Mouse (Mus musculus) limb, embryonic 12.5 days (tissue): ENCODE data around the gene Suclg2. TPM values are rescaled to one million over a fixed set of nuclear protein-coding genes. Genes with fewer than 3 reads are reported as not detected.

Experiments used
- ATAC-seq: fragments of 200-750 bp; cut with Nextera tagmentation; 2 replicates; pipeline ENCODE4 v1.8.0; 2017; ENCODE audit warnings: low read depth, moderate TSS enrichment; ENCODE audit not compliant: insufficient number of reproducible peaks, insufficient read depth, low FRiP score, low TSS enrichment
- H3K27ac ChIP-seq: fragments of 300-500 bp; sonication (generic); 2 replicates; pipeline ENCODE4 v1.5.1; 2016; ENCODE audit warnings: mild to moderate bottlenecking, moderate library complexity
- H3K27me3 ChIP-seq: fragments of 300-500 bp; sonication (generic); 2 replicates; pipeline ENCODE4 v1.6.1; 2016; ENCODE audit warnings: mild to moderate bottlenecking, moderate library complexity
- H3K36me3 ChIP-seq: fragments of 300-500 bp; sonication (generic); 2 replicates; pipeline ENCODE4 v1.6.1; 2016; ENCODE audit warnings: mild to moderate bottlenecking, moderate library complexity
- H3K4me1 ChIP-seq: fragments of 300-500 bp; sonication (generic); replicated peaks from 2 replicates; pipeline ENCODE4 v1.6.1; 2016
- H3K4me2 ChIP-seq: fragments of 300-500 bp; sonication (generic); 2 replicates; pipeline ENCODE4 v1.6.1; 2016; ENCODE audit warnings: mild to moderate bottlenecking, moderate library complexity
- H3K4me3 ChIP-seq: fragments of 300-500 bp; sonication (generic); replicated peaks from 2 replicates; pipeline ENCODE4 v1.5.1; 2016; ENCODE audit warnings: mild to moderate bottlenecking
- H3K9ac ChIP-seq: fragments of 300-500 bp; sonication (generic); replicated peaks from 2 replicates; pipeline ENCODE4 v1.6.1; 2016; ENCODE audit warnings: mild to moderate bottlenecking, moderate library complexity
- H3K9me3 ChIP-seq: fragments of 300-500 bp; sonication (generic); 2 replicates; pipeline ENCODE4 v1.6.1; 2016; ENCODE audit warnings: mild to moderate bottlenecking, moderate library complexity
- whole genome bisulfite sequencing: fragments of 180-500 bp; shearing (Covaris S2); methylation state at CpG from one replicate; pipeline ENCODE4 v1.1.7; 2016; 5-methylcytosine and 5-hydroxymethylcytosine counted together
- polyA plus RNA-seq: library from polyadenylated mRNA; unstranded; fragments of >200 nt; fragmentation: Nextera tagmentation; extraction: Ambion mirVana; gene quantifications from 2 replicates; pipeline ENCODE4 v1.2.1, GENCODE M21; 2016

The Suclg2 gene
- polyA plus RNA-seq, 1 experiment from 2014 or later, result 51.4 TPM

DNA sequence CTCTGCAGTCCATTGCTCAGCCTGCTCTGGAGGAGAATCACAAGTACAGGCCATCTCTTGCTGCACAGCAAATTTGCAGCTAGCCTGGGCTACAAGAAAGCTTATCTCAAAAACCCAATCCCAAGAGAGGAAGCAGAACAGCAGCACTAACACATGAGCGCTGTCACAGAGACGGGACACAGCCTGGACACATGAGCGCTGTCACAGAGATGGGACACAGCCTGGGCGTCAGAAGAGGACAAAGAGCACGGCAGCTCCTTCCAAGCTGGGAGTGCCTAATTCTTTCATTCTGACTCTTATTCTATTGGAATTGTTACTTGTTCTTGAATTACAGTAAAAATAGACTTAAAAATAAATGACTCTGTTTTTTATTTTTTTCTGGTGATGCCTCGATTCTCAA, 126.2 kb downstream of the Suclg2 start:
- Histone ChIP-seq H3K4me1 (no peaks in the 10 kb centered on the region), H3K27me3 (no peaks in the 10 kb centered on the region), H3K36me3 (peaks cover 15% of the 10 kb centered on the region; the same call in 1 of the 2 replicates), H3K27ac (no peak overlapping the region), H3K9me3 (no peaks in the 10 kb centered on the region), H3K4me3 (no peak overlapping the region), H3K4me2 (no peak overlapping the region), H3K9ac (no peak overlapping the region)
- no peak for ATAC-seq
- 87% methylated on average over 6 of the region's 6 CpGs for WGBS

DNA sequence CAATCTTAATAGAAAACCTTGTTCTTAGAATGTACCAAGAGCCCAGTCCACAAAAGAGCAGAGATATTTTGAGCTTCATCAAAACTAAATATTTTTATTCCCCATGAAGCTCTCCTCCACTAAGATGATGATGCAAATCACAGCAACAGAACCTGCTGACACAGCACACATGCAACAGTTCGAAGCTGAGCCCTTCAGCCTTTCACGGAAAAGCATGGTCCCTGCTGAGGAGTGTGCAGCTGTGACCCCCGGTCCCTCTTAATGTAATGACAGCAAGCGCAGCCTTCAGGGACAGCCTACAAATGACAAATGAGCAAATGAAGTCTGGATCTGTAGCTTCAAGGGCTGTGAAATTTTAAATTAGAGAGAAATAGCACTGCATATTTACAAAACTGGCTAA, 128.1 kb downstream of the Suclg2 start:
- no peak overlapping the region for H3K4me2 ChIP-seq
- no peaks in the 10 kb centered on the region for H3K9me3 ChIP-seq
- H3K27ac ChIP-seq, result no peak overlapping the region
- H3K27me3 ChIP-seq, result no peaks in the 10 kb centered on the region
- no peak for ATAC-seq
- no peak overlapping the region for H3K9ac ChIP-seq
- H3K4me3 ChIP-seq, result no peak overlapping the region
- 62% methylated on average over 4 of the region's 4 CpGs for WGBS
- peaks cover 15% of the 10 kb centered on the region; the same call in 1 of the 2 replicates for H3K36me3 ChIP-seq
- H3K4me1 ChIP-seq, result no peaks in the 10 kb centered on the region

DNA sequence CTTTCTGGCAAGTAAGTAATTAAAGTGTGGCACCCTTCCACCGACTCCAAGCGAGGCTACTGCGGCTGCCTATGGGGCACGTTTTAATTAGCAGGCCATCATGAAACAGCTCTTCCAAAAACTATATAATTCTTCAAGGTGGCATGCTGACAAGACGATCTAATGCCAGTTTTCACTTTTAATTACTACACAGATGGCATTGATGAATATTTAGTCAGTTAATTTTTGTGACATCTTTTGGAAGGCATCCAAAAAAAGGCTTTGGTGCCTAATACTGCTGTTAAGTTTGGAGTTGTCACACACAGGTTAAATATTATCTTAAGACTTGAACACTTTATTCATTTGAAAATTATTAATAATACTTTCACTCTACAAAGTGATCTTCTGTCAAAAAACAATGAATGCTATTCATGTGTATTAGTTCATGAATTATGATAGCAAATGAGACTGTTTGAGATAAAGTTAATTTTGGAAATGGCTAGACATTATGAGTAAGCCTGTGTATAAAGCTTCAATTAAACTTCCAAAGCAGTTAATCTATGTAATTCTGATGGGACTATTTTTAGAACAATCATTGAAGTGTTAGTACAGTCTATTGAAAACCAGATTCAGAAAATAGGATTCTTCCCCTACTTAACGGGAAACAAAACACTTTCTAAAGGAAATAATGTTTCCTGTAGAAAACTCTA, 131.3 kb downstream of the Suclg2 start:
- H3K27ac ChIP-seq, result no peak overlapping the region
- H3K27me3 ChIP-seq, result no peaks in the 10 kb centered on the region
- no peak for ATAC-seq
- no peaks in the 10 kb centered on the region for H3K4me1 ChIP-seq
- no peak overlapping the region for H3K4me2 ChIP-seq
- no peak overlapping the region for H3K9ac ChIP-seq
- WGBS, result 47% methylated on average over 6 of the region's 6 CpGs
- H3K9me3 ChIP-seq, result no peaks in the 10 kb centered on the region
- H3K4me3 ChIP-seq, result no peak overlapping the region
- peaks cover 8% of the 10 kb centered on the region; the same call in 1 of the 2 replicates for H3K36me3 ChIP-seq

DNA sequence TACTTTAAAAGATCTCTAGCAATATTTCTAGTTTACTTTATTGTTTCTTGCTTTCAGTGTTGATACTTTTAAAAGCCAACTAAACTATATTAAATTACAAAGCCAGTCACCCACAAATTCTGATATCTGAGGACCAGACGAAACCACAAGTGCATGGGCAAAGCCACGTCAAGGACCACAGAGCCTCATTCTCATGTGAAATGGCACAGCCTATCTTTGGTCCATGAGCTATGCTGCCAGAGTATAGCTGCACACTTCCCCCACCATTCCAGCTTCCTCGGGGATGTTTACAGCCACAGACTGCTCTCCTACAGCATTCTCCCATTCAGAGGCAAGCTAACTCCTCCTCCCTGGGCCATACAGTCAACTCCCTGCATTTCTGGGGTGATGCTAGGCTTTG, 136.7 kb downstream of the Suclg2 start:
- no peaks in the 10 kb centered on the region for H3K27me3 ChIP-seq
- H3K4me2 ChIP-seq, result no peak overlapping the region
- H3K4me3 ChIP-seq, result no peak overlapping the region
- H3K9ac ChIP-seq, result no peak overlapping the region
- no peaks in the 10 kb centered on the region for H3K9me3 ChIP-seq
- peaks cover 8% of the 10 kb centered on the region; the same call in 1 of the 2 replicates for H3K36me3 ChIP-seq
- no peaks in the 10 kb centered on the region for H3K4me1 ChIP-seq
- H3K27ac ChIP-seq, result no peak overlapping the region
- no peak for ATAC-seq
- 82% methylated on average over 3 of the region's 3 CpGs for WGBS

DNA sequence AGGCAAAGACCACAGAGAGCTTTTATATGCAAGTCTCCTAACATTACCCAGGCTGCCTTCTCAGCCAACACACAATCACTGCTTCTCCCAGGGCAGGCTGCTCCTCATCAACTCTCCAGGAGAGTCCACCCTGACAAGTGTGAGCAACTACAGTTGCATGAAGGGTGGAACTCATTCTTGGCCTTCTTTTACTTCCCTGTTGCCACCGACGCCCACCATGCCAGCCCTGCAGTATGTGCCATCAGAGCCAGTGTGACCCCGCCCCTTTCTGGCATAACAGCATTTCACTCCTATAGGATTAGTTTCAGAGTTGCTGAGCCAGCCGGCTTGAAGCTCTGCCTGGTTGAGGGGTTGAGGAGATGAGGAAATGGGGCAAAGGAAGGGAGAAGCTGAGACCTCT, 138.8 kb downstream of the Suclg2 start:
- H3K4me1 ChIP-seq, result peaks cover 10% of the 10 kb centered on the region
- no peak overlapping the region for H3K27ac ChIP-seq

DNA sequence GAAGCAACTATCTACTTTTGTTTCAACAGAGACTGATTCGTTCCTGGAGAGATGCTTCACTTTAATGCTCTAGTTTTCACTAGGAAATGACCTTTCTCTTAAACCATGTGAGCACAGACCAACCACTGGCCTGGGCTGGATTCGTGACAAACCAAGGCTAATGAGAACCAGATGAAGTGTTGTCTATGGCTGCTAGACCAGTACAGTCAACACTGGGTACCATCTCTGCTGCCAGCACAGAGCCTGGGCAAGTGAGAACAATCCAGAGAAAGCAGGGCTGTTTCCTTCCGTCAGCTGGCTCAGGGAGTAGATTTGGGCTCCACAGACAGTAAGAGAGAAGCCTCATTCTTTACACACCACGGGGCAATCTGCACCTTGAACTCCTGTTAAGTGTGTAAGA, 143.1 kb downstream of the Suclg2 start:
- Histone ChIP-seq H3K27ac (0 out of 2 replicates have a peak overlapping the region, but pooled peaks have one; percentile 50), H3K27me3 (no peaks in the 10 kb centered on the region), H3K9ac (no peak overlapping the region), H3K4me2 (no peak overlapping the region), H3K36me3 (no peaks in the 10 kb centered on the region), H3K9me3 (no peaks in the 10 kb centered on the region), H3K4me3 (no peak overlapping the region), H3K4me1 (peaks cover 23% of the 10 kb centered on the region)
- WGBS, result 11% methylated on average over 4 of the region's 4 CpGs
- no peak for ATAC-seq

More for the DNA sequence above, 138.8 kb downstream of the Suclg2 start:
- Histone ChIP-seq H3K4me3 (no peak overlapping the region), H3K9me3 (no peaks in the 10 kb centered on the region), H3K9ac (no peak overlapping the region), H3K4me2 (no peak overlapping the region), H3K36me3 (peaks cover 8% of the 10 kb centered on the region; the same call in 1 of the 2 replicates), H3K27me3 (no peaks in the 10 kb centered on the region)
- 75% methylated on average over 4 of the region's 4 CpGs for WGBS
- no peak for ATAC-seq

DNA sequence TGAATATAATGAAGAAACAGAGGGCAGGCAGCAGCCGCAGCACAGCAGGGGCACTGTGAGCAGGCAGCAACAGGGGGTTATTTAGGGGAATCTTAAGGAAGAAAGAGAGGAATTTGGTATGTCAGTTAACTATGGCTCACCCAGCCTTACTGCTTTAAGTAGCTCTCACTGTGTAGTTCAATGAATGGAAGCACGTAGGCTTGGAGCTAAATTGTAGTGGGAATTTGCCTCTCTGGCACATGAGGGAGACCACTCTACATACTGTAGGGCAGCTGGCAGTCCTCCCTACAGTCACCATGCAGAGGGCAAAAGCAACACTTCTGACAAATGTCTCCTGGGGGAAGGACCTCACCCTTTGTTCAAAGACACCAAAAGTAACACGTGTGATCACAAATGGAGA, 143.7 kb downstream of the Suclg2 start:
- Histone ChIP-seq H3K9ac (no peak overlapping the region), H3K27me3 (no peaks in the 10 kb centered on the region), H3K36me3 (no peaks in the 10 kb centered on the region), H3K4me2 (no peak overlapping the region), H3K4me1 (peaks cover 23% of the 10 kb centered on the region), H3K27ac (0 out of 2 replicates have a peak overlapping the region, but pooled peaks have one; percentile 35), H3K4me3 (no peak overlapping the region), H3K9me3 (no peaks in the 10 kb centered on the region)
- 22% methylated on average over 3 of the region's 3 CpGs for WGBS
- no peak for ATAC-seq

DNA sequence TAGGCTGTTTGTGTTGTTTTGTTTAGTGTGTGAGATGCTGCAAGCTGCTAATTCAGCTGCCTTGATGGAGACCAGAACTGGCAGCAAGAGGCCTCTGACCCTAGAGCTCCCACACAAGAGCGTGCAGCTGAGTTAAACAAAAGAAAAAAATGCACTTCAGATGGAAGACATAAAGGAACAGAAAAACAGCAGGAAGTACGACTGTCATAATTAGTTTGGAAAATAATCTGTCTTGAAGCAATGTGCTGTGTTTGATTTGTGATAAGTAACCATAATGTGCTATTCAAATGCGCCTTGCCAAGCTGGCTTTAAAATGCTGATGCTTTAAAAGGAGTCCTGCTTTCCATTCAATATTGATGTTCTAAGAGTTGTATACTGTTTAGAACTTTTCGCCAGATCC, 144.2 kb downstream of the Suclg2 start:
- Histone ChIP-seq H3K36me3 (no peaks in the 10 kb centered on the region), H3K9ac (no peak overlapping the region), H3K27ac (no peak overlapping the region), H3K27me3 (no peaks in the 10 kb centered on the region), H3K4me2 (no peak overlapping the region), H3K9me3 (no peaks in the 10 kb centered on the region), H3K4me1 (peaks cover 23% of the 10 kb centered on the region), H3K4me3 (no peak overlapping the region)
- ATAC-seq, result no peak
- 38% methylated on average over 4 of the region's 4 CpGs for WGBS

DNA sequence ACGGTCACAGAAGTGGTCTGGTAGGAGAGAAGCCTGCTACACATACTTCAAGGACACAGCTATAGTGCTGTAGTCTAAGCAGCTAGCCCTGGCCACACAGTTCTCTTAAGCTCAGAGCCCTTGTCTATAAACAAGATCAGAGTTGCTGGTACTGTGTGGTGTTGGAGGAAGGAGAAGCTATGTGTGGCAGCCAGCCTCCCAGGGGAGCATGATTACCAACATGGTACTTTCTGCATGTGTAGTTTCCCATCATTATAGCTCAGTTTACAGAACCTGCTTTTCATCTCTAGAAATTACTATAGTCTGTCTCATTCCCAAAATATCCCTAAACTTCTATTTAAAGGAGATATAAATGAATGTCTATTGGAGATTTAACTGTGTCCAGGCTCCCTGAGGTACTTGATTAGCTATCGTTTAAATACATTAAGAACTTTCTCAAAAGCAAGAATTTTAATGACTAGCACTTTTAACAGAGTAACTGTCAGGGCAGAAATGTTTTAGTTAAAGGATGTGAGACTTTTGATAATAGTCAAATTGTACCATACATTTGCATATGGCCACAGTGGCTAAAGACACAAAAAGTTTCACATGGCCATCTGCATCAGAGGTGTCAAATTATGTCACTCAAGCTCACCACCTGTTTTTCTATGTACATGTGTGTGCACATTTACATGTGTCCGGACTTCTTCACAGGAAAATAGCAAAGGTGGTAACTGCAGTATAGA, 145.4 kb downstream of the Suclg2 start:
- Histone ChIP-seq H3K4me2 (no peak overlapping the region), H3K4me3 (no peak overlapping the region), H3K27me3 (no peaks in the 10 kb centered on the region), H3K27ac (no peak overlapping the region), H3K9ac (no peak overlapping the region), H3K4me1 (peaks cover 23% of the 10 kb centered on the region), H3K9me3 (no peaks in the 10 kb centered on the region), H3K36me3 (no peaks in the 10 kb centered on the region)
- ATAC-seq, result no peak
- 83% methylated on average over 3 of the region's 3 CpGs for WGBS

DNA sequence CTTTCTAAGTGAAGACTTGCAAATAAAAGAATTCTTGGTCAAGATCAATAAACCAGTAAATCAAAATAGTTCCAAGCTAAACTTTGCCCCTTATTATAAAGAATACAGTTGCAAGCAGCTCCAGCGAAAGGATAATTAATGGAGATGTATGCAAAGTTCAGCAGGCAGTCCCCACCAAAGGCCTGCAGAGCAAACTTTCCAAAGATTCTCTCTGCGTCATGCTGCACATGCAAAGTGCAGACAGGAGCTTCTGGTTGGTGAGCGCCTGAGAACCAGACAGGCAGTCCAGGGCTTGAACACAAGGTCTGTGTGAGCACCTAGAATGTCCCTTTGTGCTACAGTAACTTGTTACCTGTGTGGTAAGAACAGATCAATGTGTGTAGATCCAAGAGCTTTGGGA, 147.0 kb downstream of the Suclg2 start:
- Histone ChIP-seq H3K36me3 (no peaks in the 10 kb centered on the region), H3K9me3 (no peaks in the 10 kb centered on the region), H3K9ac (no peak overlapping the region), H3K4me1 (peaks cover 28% of the 10 kb centered on the region), H3K27me3 (no peaks in the 10 kb centered on the region), H3K27ac (no peak overlapping the region), H3K4me2 (no peak overlapping the region), H3K4me3 (no peak overlapping the region)
- no peak for ATAC-seq
- 82% methylated on average over 3 of the region's 3 CpGs for WGBS

DNA sequence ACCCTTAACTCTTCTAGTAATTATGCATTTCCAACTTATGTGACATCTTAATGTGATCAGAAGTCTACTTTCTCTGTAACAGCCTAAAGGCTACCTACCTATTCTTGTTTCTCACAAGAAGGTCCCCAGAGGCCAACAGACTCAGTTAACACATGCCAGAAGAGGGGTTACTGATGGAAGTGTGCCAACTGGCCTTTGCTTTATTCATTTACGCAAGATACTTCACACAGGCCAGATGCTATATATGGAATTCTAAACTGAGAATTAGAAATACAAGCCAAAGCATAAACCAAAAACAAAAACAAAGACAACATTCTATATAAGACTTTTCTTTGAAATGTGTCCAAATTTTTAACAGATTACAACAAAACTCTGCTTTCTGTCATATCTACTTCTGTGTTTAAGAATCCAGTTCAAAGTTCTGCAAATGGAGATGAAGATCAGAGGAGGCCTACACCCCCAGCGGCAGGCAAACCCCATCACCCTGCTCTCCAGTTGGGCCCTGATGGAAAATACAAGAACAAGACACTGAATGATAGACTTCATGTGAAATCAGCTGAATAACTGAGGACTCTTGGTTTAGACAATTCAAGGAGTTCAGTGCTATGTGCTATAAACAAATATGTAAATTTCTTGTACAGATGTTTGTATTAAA, 155.1 kb downstream of the Suclg2 start:
- peaks cover 5% of the 10 kb centered on the region; the same call in 1 of the 2 replicates for H3K4me1 ChIP-seq
- H3K4me2 ChIP-seq, result no peak overlapping the region
- no peak overlapping the region for H3K27ac ChIP-seq
- no peak for ATAC-seq
- whole genome bisulfite sequencing, result 90% methylated on average over 2 of the region's 2 CpGs
- H3K9me3 ChIP-seq, result no peaks in the 10 kb centered on the region
- no peaks in the 10 kb centered on the region for H3K27me3 ChIP-seq
- no peak overlapping the region for H3K4me3 ChIP-seq
- no peak overlapping the region for H3K9ac ChIP-seq
- no peaks in the 10 kb centered on the region for H3K36me3 ChIP-seq
